Mouse (Mus musculus): ENCODE measurements at regions not wholly inside any gene's neighbourhood (a gene's known extent, or its start where the extent isn't known, plus 50 kb on each side); places are given as distances from the start of the nearest gene placed in this dataset.

- DNase-seq (ENCODE audit: low spot score, missing footprints): no peak
- Histone ChIP-seq H3K4me1 (ENCODE audit: control insufficient read depth, insufficient read depth, low read length) (no peaks in the 10 kb centered on the region), H3K9me3 (ENCODE audit: control insufficient read depth, low read length) (no peaks in the 10 kb centered on the region), H3K27ac (ENCODE audit: low read depth, low read length) (no peak overlapping the region), H3K36me3 (ENCODE audit: control insufficient read depth, insufficient read depth, low read length) (no peaks in the 10 kb centered on the region), H3K4me3 (ENCODE audit: low read depth, low read length) (no peak overlapping the region), H3K27me3 (ENCODE audit: control insufficient read depth, insufficient read depth, low read length) (no peaks in the 10 kb centered on the region), H3K4me2 (no peak overlapping the region), H3K9ac (ENCODE audit: low read length) (no peak overlapping the region)
- WGBS: 87% methylated on average over 6 of the region's 6 CpGs
- ATAC-seq (ENCODE audit: low FRiP score): no peak
Observed at GRCm38 (mm10) chr3:19429422-19430076, 198.9 kb downstream of the 1700064H15Rik start.

GRCm38 (mm10) chr3:19429010-19429409 is 199.5 kb downstream of the 1700064H15Rik start:
- Histone ChIP-seq H3K27ac (ENCODE audit: low read depth, low read length) (no peak overlapping the region), H3K4me1 (ENCODE audit: control insufficient read depth, insufficient read depth, low read length) (no peaks in the 10 kb centered on the region), H3K9ac (ENCODE audit: low read length) (no peak overlapping the region), H3K9me3 (ENCODE audit: control insufficient read depth, low read length) (no peaks in the 10 kb centered on the region), H3K27me3 (ENCODE audit: control insufficient read depth, insufficient read depth, low read length) (no peaks in the 10 kb centered on the region), H3K36me3 (ENCODE audit: control insufficient read depth, insufficient read depth, low read length) (no peaks in the 10 kb centered on the region), H3K4me3 (ENCODE audit: low read depth, low read length) (no peak overlapping the region), H3K4me2 (no peak overlapping the region)
- ATAC-seq (ENCODE audit: low FRiP score) (no peak), DNase-seq (ENCODE audit: low spot score, missing footprints) (no peak)

- DNase-seq (ENCODE audit: low spot score, missing footprints) (no peak), ATAC-seq (ENCODE audit: low FRiP score) (no peak)
- H3K4me2 ChIP-seq: no peak overlapping the region
- H3K4me1 ChIP-seq (ENCODE audit: control insufficient read depth, insufficient read depth, low read length): no peaks in the 10 kb centered on the region
- no peak overlapping the region for H3K9ac ChIP-seq (ENCODE audit: low read length)
- H3K36me3 ChIP-seq (ENCODE audit: control insufficient read depth, insufficient read depth, low read length): no peaks in the 10 kb centered on the region
- no peak overlapping the region for H3K27ac ChIP-seq (ENCODE audit: low read depth, low read length)
- no peaks in the 10 kb centered on the region for H3K27me3 ChIP-seq (ENCODE audit: control insufficient read depth, insufficient read depth, low read length)
- no peak overlapping the region for H3K4me3 ChIP-seq (ENCODE audit: low read depth, low read length)
- 73% methylated on average over 1 of the region's 1 CpGs for WGBS
- H3K9me3 ChIP-seq (ENCODE audit: control insufficient read depth, low read length): no peaks in the 10 kb centered on the region
Observed at GRCm38 (mm10) chr3:19426130-19426556, 202.3 kb downstream of the 1700064H15Rik start.

GRCm38 (mm10) chr3:19425322-19425721 is 203.2 kb downstream of the 1700064H15Rik start:
- DNase-seq (ENCODE audit: low spot score, missing footprints) (no peak), ATAC-seq (ENCODE audit: low FRiP score) (no peak)
- WGBS: 92% methylated on average over 1 of the region's 1 CpGs
- H3K36me3 ChIP-seq (ENCODE audit: control insufficient read depth, insufficient read depth, low read length): no peaks in the 10 kb centered on the region
- H3K27me3 ChIP-seq (ENCODE audit: control insufficient read depth, insufficient read depth, low read length): no peaks in the 10 kb centered on the region
- H3K4me2 ChIP-seq: no peak overlapping the region
- no peaks in the 10 kb centered on the region for H3K9me3 ChIP-seq (ENCODE audit: control insufficient read depth, low read length)
- H3K9ac ChIP-seq (ENCODE audit: low read length): no peak overlapping the region
- H3K27ac ChIP-seq (ENCODE audit: low read depth, low read length): no peak overlapping the region
- no peak overlapping the region for H3K4me3 ChIP-seq (ENCODE audit: low read depth, low read length)
- no peaks in the 10 kb centered on the region for H3K4me1 ChIP-seq (ENCODE audit: control insufficient read depth, insufficient read depth, low read length)

GRCm38 (mm10) chr3:19424384-19424783 is 204.1 kb downstream of the 1700064H15Rik start:
- Histone ChIP-seq H3K27me3 (ENCODE audit: control insufficient read depth, insufficient read depth, low read length) (no peaks in the 10 kb centered on the region), H3K27ac (ENCODE audit: low read depth, low read length) (no peak overlapping the region), H3K4me1 (ENCODE audit: control insufficient read depth, insufficient read depth, low read length) (no peaks in the 10 kb centered on the region), H3K9me3 (ENCODE audit: control insufficient read depth, low read length) (no peaks in the 10 kb centered on the region), H3K4me2 (no peak overlapping the region), H3K36me3 (ENCODE audit: control insufficient read depth, insufficient read depth, low read length) (no peaks in the 10 kb centered on the region), H3K4me3 (ENCODE audit: low read depth, low read length) (no peak overlapping the region), H3K9ac (ENCODE audit: low read length) (no peak overlapping the region)
- no peak for DNase-seq (ENCODE audit: low spot score, missing footprints)
- ATAC-seq (ENCODE audit: low FRiP score): no peak

- H3K9ac ChIP-seq (ENCODE audit: low read length): no peak overlapping the region
- no peak overlapping the region for H3K4me3 ChIP-seq (ENCODE audit: low read depth, low read length)
- no peaks in the 10 kb centered on the region for H3K36me3 ChIP-seq (ENCODE audit: control insufficient read depth, insufficient read depth, low read length)
- H3K9me3 ChIP-seq (ENCODE audit: control insufficient read depth, low read length): no peaks in the 10 kb centered on the region
- DNase-seq (ENCODE audit: low spot score, missing footprints) (no peak), ATAC-seq (ENCODE audit: low FRiP score) (no peak)
- no peak overlapping the region for H3K27ac ChIP-seq (ENCODE audit: low read depth, low read length)
- no peaks in the 10 kb centered on the region for H3K4me1 ChIP-seq (ENCODE audit: control insufficient read depth, insufficient read depth, low read length)
- H3K4me2 ChIP-seq: no peak overlapping the region
- 84% methylated on average over 1 of the region's 1 CpGs for WGBS
- H3K27me3 ChIP-seq (ENCODE audit: control insufficient read depth, insufficient read depth, low read length): no peaks in the 10 kb centered on the region
Observed at GRCm38 (mm10) chr3:19421430-19421944, 207.0 kb downstream of the 1700064H15Rik start.

- H3K36me3 ChIP-seq (ENCODE audit: control insufficient read depth, insufficient read depth, low read length): no peaks in the 10 kb centered on the region
- ATAC-seq (ENCODE audit: low FRiP score) (no peak), DNase-seq (ENCODE audit: low spot score, missing footprints) (no peak)
- H3K4me3 ChIP-seq (ENCODE audit: low read depth, low read length): no peak overlapping the region
- H3K4me2 ChIP-seq: no peak overlapping the region
- H3K27ac ChIP-seq (ENCODE audit: low read depth, low read length): no peak overlapping the region
- no peaks in the 10 kb centered on the region for H3K27me3 ChIP-seq (ENCODE audit: control insufficient read depth, insufficient read depth, low read length)
- 89% methylated on average over 5 of the region's 5 CpGs for whole genome bisulfite sequencing
- no peaks in the 10 kb centered on the region for H3K4me1 ChIP-seq (ENCODE audit: control insufficient read depth, insufficient read depth, low read length)
- H3K9ac ChIP-seq (ENCODE audit: low read length): no peak overlapping the region
- no peaks in the 10 kb centered on the region for H3K9me3 ChIP-seq (ENCODE audit: control insufficient read depth, low read length)
Observed at GRCm38 (mm10) chr3:19420912-19421311, 207.6 kb downstream of the 1700064H15Rik start.

GRCm38 (mm10) chr3:19410938-19411515 is 217.4 kb downstream of the 1700064H15Rik start:
- Histone ChIP-seq H3K4me1 (ENCODE audit: control insufficient read depth, insufficient read depth, low read length) (peaks cover 2% of the 10 kb centered on the region; the same call in 1 of the 2 replicates), H3K4me2 (no peak overlapping the region), H3K27ac (ENCODE audit: low read depth, low read length) (no peak overlapping the region), H3K9me3 (ENCODE audit: control insufficient read depth, low read length) (no peaks in the 10 kb centered on the region), H3K36me3 (ENCODE audit: control insufficient read depth, insufficient read depth, low read length) (no peaks in the 10 kb centered on the region), H3K9ac (ENCODE audit: low read length) (no peak overlapping the region), H3K27me3 (ENCODE audit: control insufficient read depth, insufficient read depth, low read length) (no peaks in the 10 kb centered on the region), H3K4me3 (ENCODE audit: low read depth, low read length) (no peak overlapping the region)
- 81% methylated on average over 3 of the region's 3 CpGs for WGBS
- no peak for DNase-seq (ENCODE audit: low spot score, missing footprints)
- no peak for ATAC-seq (ENCODE audit: low FRiP score)

GRCm38 (mm10) chr3:19408283-19408682 is 220.2 kb downstream of the 1700064H15Rik start:
- Histone ChIP-seq H3K4me3 (ENCODE audit: low read depth, low read length) (no peak overlapping the region), H3K27ac (ENCODE audit: low read depth, low read length) (no peak overlapping the region), H3K36me3 (ENCODE audit: control insufficient read depth, insufficient read depth, low read length) (no peaks in the 10 kb centered on the region), H3K4me2 (no peak overlapping the region), H3K9me3 (ENCODE audit: control insufficient read depth, low read length) (no peaks in the 10 kb centered on the region), H3K4me1 (ENCODE audit: control insufficient read depth, insufficient read depth, low read length) (peaks cover 2% of the 10 kb centered on the region; the same call in 1 of the 2 replicates), H3K9ac (ENCODE audit: low read length) (no peak overlapping the region), H3K27me3 (ENCODE audit: control insufficient read depth, insufficient read depth, low read length) (no peaks in the 10 kb centered on the region)
- DNase-seq (ENCODE audit: low spot score, missing footprints) (no peak), ATAC-seq (ENCODE audit: low FRiP score) (no peak)
- WGBS: 55% methylated on average over 2 of the region's 2 CpGs
